In genomic region chr9:31279306-31279705, GRCm38 (mm10) we compare ENCODE assay signal across 8 mouse cellular contexts. TPM values are rescaled to one million over a fixed set of nuclear protein-coding genes. Genes with fewer than 3 reads are reported as not detected.
DNase-seq lines count a peak whose midpoint lies in the region; ATAC-seq and TF ChIP-seq lines count a peak whose summit lies in the region.

No protein-coding gene starts in this region.

- peak overlapping the region; percentile 68 for H3K9ac ChIP-seq in neural tube, embryonic 11.5 days (ENCODE audit: low read length)
- H3K9ac ChIP-seq in limb, embryonic 11.5 days (ENCODE audit: low read length), result peak overlapping the region; percentile 95
- H3K9ac ChIP-seq in stomach, embryonic 14.5 days (replicated peaks; ENCODE audit: low read depth, low read length), result peak overlapping the region; percentile 97

- H3K36me3 ChIP-seq in neural tube, embryonic 11.5 days (ENCODE audit: control insufficient read depth, insufficient read depth, low read length), result no peaks in the 10 kb centered on the region
- no peaks in the 10 kb centered on the region for H3K36me3 ChIP-seq in limb, embryonic 11.5 days (ENCODE audit: control insufficient read depth, insufficient read depth, low read length)
- no peaks in the 10 kb centered on the region for H3K36me3 ChIP-seq in stomach, embryonic 14.5 days (ENCODE audit: control insufficient read depth, insufficient read depth, low read length)

- no peak for TF ChIP-seq CTCF in cerebellum, adult 2 months (IDR thresholded peaks at IDR 0.05; ENCODE audit: borderline replicate concordance, insufficient read depth, low read depth, low read length)

- no peak for ATAC-seq in neural tube, embryonic 11.5 days (ENCODE audit: insufficient read depth, low FRiP score, low TSS enrichment)
- no peak for ATAC-seq in limb, embryonic 11.5 days (ENCODE audit: insufficient number of reproducible peaks, low FRiP score, low TSS enrichment, low read depth)
- ATAC-seq in stomach, embryonic 14.5 days (ENCODE audit: insufficient number of reproducible peaks, insufficient read depth, low FRiP score, low read depth), result no peak

- H3K4me1 ChIP-seq in cerebellum, adult 2 months (ENCODE audit: control insufficient read depth, insufficient read depth, low read length), result peaks cover 6% of the 10 kb centered on the region; the same call in 1 of the 2 replicates
- H3K4me1 ChIP-seq in neural tube, embryonic 11.5 days (ENCODE audit: control insufficient read depth, insufficient read depth, low read length), result peaks cover 18% of the 10 kb centered on the region
- H3K4me1 ChIP-seq in limb, embryonic 11.5 days (ENCODE audit: control insufficient read depth, insufficient read depth, low read length), result peaks cover 5% of the 10 kb centered on the region; the same call in 1 of the 2 replicates
- peaks cover 7% of the 10 kb centered on the region; the same call in 1 of the 2 replicates for H3K4me1 ChIP-seq in stomach, embryonic 14.5 days (ENCODE audit: control insufficient read depth, insufficient read depth, low read length)

- H3K27ac ChIP-seq in cerebellum, adult 2 months (ENCODE audit: insufficient read depth, low read length), result peak overlapping the region; percentile 99
- peak overlapping the region; percentile 100 for H3K27ac ChIP-seq in neural tube, embryonic 11.5 days (ENCODE audit: low read depth, low read length)
- H3K27ac ChIP-seq in limb, embryonic 11.5 days (replicated peaks; ENCODE audit: low read depth, low read length), result peak overlapping the region; percentile 97
- H3K27ac ChIP-seq in stomach, embryonic 14.5 days (ENCODE audit: low read length), result peak overlapping the region; percentile 98

- H3K4me3 ChIP-seq in cerebellum, adult 2 months (replicated peaks; ENCODE audit: insufficient read depth, low read depth, low read length), result peak overlapping the region; percentile 87
- peak overlapping the region; percentile 88 for H3K4me3 ChIP-seq in neural tube, embryonic 11.5 days (ENCODE audit: low read depth, low read length)
- H3K4me3 ChIP-seq in limb, embryonic 11.5 days (ENCODE audit: low read depth, low read length), result peak overlapping the region; percentile 57
- peak overlapping the region; percentile 79 for H3K4me3 ChIP-seq in stomach, embryonic 14.5 days (ENCODE audit: low read depth, low read length)

- TF ChIP-seq POLR2A in cerebellum, adult 2 months (IDR thresholded peaks at IDR 0.05; ENCODE audit: borderline replicate concordance, insufficient read depth, low read length), result no peak

- DNase-seq in cerebellum, adult 2 months, result no peak
- DNase-seq in cerebellum, adult 11-12 months, result no peak
- no peak for DNase-seq in neural tube, embryonic 11.5 days (ENCODE audit: low spot score)
- no peak for DNase-seq in neural tube, embryonic 10.5 days (ENCODE audit: extremely low spot score, low spot score)
- DNase-seq in limb, embryonic 11.5 days (ENCODE audit: low spot score), result no peak
- DNase-seq in right cerebral cortex, postnatal 36 days (ENCODE audit: low spot score in 2 of 2), result no peak
- DNase-seq in frontal cortex, adult 2 months (ENCODE audit: extremely low spot score in 1 of 2, low spot score in 1 of 2), result no peak

- no peaks in the 10 kb centered on the region for H3K27me3 ChIP-seq in cerebellum, adult 2 months (ENCODE audit: control insufficient read depth, insufficient read depth, low read length)
- H3K27me3 ChIP-seq in neural tube, embryonic 11.5 days (ENCODE audit: control insufficient read depth, insufficient read depth, low read length), result no peaks in the 10 kb centered on the region
- H3K27me3 ChIP-seq in limb, embryonic 11.5 days (ENCODE audit: control insufficient read depth, insufficient read depth, low read length), result no peaks in the 10 kb centered on the region
- H3K27me3 ChIP-seq in stomach, embryonic 14.5 days (ENCODE audit: control insufficient read depth, insufficient read depth, low read length), result no peaks in the 10 kb centered on the region

- no peaks in the 10 kb centered on the region for H3K9me3 ChIP-seq in neural tube, embryonic 11.5 days (ENCODE audit: control insufficient read depth, low read length)
- H3K9me3 ChIP-seq in limb, embryonic 11.5 days (ENCODE audit: control insufficient read depth, low read length), result no peaks in the 10 kb centered on the region
- no peaks in the 10 kb centered on the region for H3K9me3 ChIP-seq in stomach, embryonic 14.5 days (ENCODE audit: control insufficient read depth, low read depth, low read length)

- peak overlapping the region; percentile 57 for H3K4me2 ChIP-seq in neural tube, embryonic 11.5 days (ENCODE audit: low read depth)
- H3K4me2 ChIP-seq in limb, embryonic 11.5 days (ENCODE audit: low read depth, severe bottlenecking), result peak overlapping the region; percentile 77
- H3K4me2 ChIP-seq in stomach, embryonic 14.5 days (replicated peaks; ENCODE audit: low read depth, low read length), result peak overlapping the region; percentile 65

- 62% methylated on average over 2 of the region's 2 CpGs for WGBS in cerebellum, adult 2 months
- WGBS in neural tube, embryonic 11.5 days, result 51% methylated on average over 2 of the region's 2 CpGs
- WGBS in limb, embryonic 11.5 days, result 62% methylated on average over 2 of the region's 2 CpGs
- 52% methylated on average over 2 of the region's 2 CpGs for WGBS in stomach, embryonic 14.5 days

RNA-seq across cellular contexts. Expression of gene Prdm10, which starts 1.0 kb away (rescaled TPM):
- 21.5 and 23.4 TPM in 2 replicates for polyA plus RNA-seq in cerebellum, adult 2 months (2012; rRNA removed)
- polyA plus RNA-seq in neural tube, embryonic 11.5 days (2014; fragmentation: Nextera tagmentation; extraction: Ambion mirVana), result 7.6 and 9.2 TPM in 2 replicates
- polyA plus RNA-seq in limb, embryonic 11.5 days (2014; fragmentation: Nextera tagmentation; extraction: Ambion mirVana), result 6.2 and 7.7 TPM in 2 replicates
- polyA plus RNA-seq in stomach, embryonic 14.5 days (2014; fragmentation: Nextera tagmentation; extraction: Ambion mirVana), result 7.1 and 7.8 TPM in 2 replicates
- polyA plus RNA-seq in frontal cortex, adult 2 months (2012; rRNA removed), result 20.5 and 21.2 TPM in 2 replicates
